Mouse (Mus musculus) spleen, adult 2 months (tissue): Measurements from ENCODE around the gene Capn15. TPM values are rescaled to one million over a fixed set of nuclear protein-coding genes. Genes with fewer than 3 reads are reported as not detected.

Source experiments
- DNase-seq, 2 experiments: peaks; one replicate each; pipeline versions ENCODE4 v3.0.0 to v3.0.0-alpha.2; 2012 to 2021; ENCODE audit warnings: low spot score in 2 of 2, low read depth in 1 of 2
- H3K27ac ChIP-seq: fragments of 200-500 bp; 2 replicates; pipeline ENCODE4 v1.5.1; 2012; ENCODE audit warnings: low read length, inconsistent platforms; ENCODE audit not compliant: insufficient read depth
- H3K27me3 ChIP-seq: fragments of 200-500 bp; 2 replicates; pipeline ENCODE4 v1.6.1; 2012; ENCODE audit warnings: mild to moderate bottlenecking, moderate library complexity, low read length, inconsistent platforms; ENCODE audit not compliant: control insufficient read depth, insufficient read depth
- H3K36me3 ChIP-seq: fragments of 200-500 bp; 2 replicates; pipeline ENCODE4 v1.6.1; 2012; ENCODE audit warnings: mild to moderate bottlenecking, low read length, inconsistent platforms; ENCODE audit not compliant: control insufficient read depth, insufficient read depth
- H3K4me1 ChIP-seq: fragments of 200-500 bp; 2 replicates; pipeline ENCODE4 v1.6.1; 2011; ENCODE audit warnings: inconsistent platforms; ENCODE audit not compliant: control insufficient read depth, insufficient read depth, insufficient read length
- H3K4me3 ChIP-seq: fragments of 200-500 bp; 2 replicates; pipeline ENCODE4 v1.5.1; 2011; ENCODE audit warnings: mild to moderate bottlenecking, inconsistent platforms; ENCODE audit not compliant: insufficient read depth, insufficient read length; ENCODE audit errors: extremely low read depth
- CTCF ChIP-seq: fragments of 200-500 bp; IDR thresholded peaks from 2 replicates; pipeline ENCODE4 v1.5.1; 2011; ENCODE audit warnings: mild to moderate bottlenecking, inconsistent platforms; ENCODE audit not compliant: insufficient read depth, insufficient read length, insufficient replicate concordance; ENCODE audit errors: extremely low read depth
- POLR2A ChIP-seq: fragments of 200-500 bp; IDR thresholded peaks from 2 replicates; pipeline ENCODE4 v1.6.1; 2011; ENCODE audit warnings: low read depth, low read length, inconsistent platforms
- WGBS: fragments of 180-500 bp; shearing (Covaris S2); methylation state at CpG from one replicate; pipeline ENCODE4 v1.1.7; 2018; 5-methylcytosine and 5-hydroxymethylcytosine counted together
- polyA plus RNA-seq: library from polyadenylated mRNA; depleted of rRNA; stranded (reverse); fragments of >200 nt; gene quantifications from 2 replicates; pipeline ENCODE4 v1.2.3, GENCODE M21; 2012

The Capn15 gene
- polyA plus RNA-seq, 1 experiment = 35.0 TPM

- no peak overlapping the region for H3K27ac ChIP-seq
- 100% methylated on average over 1 of the region's 1 CpGs for WGBS
- peaks cover 58% of the 10 kb centered on the region for H3K36me3 ChIP-seq
These were observed 51.1 kb downstream of the Capn15 start for GRCm38 (mm10) chr17:25934526-25934925.

GRCm38 (mm10) chr17:25925348-25925747 is 60.2 kb downstream of the Capn15 start:
- H3K27ac ChIP-seq = no peak overlapping the region
- peaks cover 25% of the 10 kb centered on the region for H3K36me3 ChIP-seq
- no peaks in the 10 kb centered on the region for H3K4me1 ChIP-seq
- no peak for DNase-seq
- H3K4me3 ChIP-seq = no peak overlapping the region
- no peak for TF ChIP-seq CTCF
- TF ChIP-seq POLR2A = no peak
- WGBS = 92% methylated on average over 2 of the region's 2 CpGs
- no peaks in the 10 kb centered on the region for H3K27me3 ChIP-seq

More at GRCm38 (mm10) chr17:25934526-25934925, 51.1 kb downstream of the Capn15 start:
- Histone ChIP-seq H3K4me3 (no peak overlapping the region), H3K27me3 (no peaks in the 10 kb centered on the region), H3K4me1 (no peaks in the 10 kb centered on the region)
- DNase-seq = no peak
- TF ChIP-seq POLR2A (no peak), CTCF (no peak)

GRCm38 (mm10) chr17:25922120-25922519 is 63.5 kb downstream of the Capn15 start:
- H3K4me3 ChIP-seq = no peak overlapping the region
- H3K27me3 ChIP-seq = no peaks in the 10 kb centered on the region
- 66% methylated on average over 5 of the region's 5 CpGs for WGBS
- H3K36me3 ChIP-seq = peaks cover 6% of the 10 kb centered on the region
- TF ChIP-seq CTCF (no peak), POLR2A (no peak)
- peaks cover 9% of the 10 kb centered on the region; the same call in 1 of the 2 replicates for H3K4me1 ChIP-seq
- H3K27ac ChIP-seq = no peak overlapping the region
- no peak for DNase-seq

- TF ChIP-seq POLR2A (peak; percentile 54), CTCF (no peak)
- WGBS = under 1% methylated on average over 38 of the region's 40 CpGs
- Histone ChIP-seq H3K27ac (peak overlapping the region; percentile 94), H3K27me3 (no peaks in the 10 kb centered on the region), H3K4me3 (peak overlapping the region; percentile 80), H3K36me3 (no peaks in the 10 kb centered on the region), H3K4me1 (peaks cover 9% of the 10 kb centered on the region; the same call in 1 of the 2 replicates)
- DNase-seq = peak; percentile 99 to 100
These were observed 65.6 kb downstream of the Capn15 start for GRCm38 (mm10) chr17:25919786-25920642.

GRCm38 (mm10) chr17:25919144-25919785 is 66.3 kb downstream of the Capn15 start, which contains the start of gene Rab40c:
Gene Rab40c, minus strand, starts transcription at chr17:25919727.
- Histone ChIP-seq H3K4me1 (peaks cover 13% of the 10 kb centered on the region; the same call in 1 of the 2 replicates), H3K27me3 (no peaks in the 10 kb centered on the region), H3K27ac (peak within 1 kb of the TSS; percentile 94), H3K36me3 (no peaks in the 10 kb centered on the region), H3K4me3 (peak within 1 kb of the TSS; percentile 95)
- DNase-seq = peak in 1 of 2 experiments; percentile 33
- 1% methylated on average over 72 of the region's 78 CpGs for WGBS
- TF ChIP-seq POLR2A (no peak), CTCF (no peak)

GRCm38 (mm10) chr17:25918037-25918750 is 67.4 kb downstream of the Capn15 start:
- Histone ChIP-seq H3K4me1 (peaks cover 21% of the 10 kb centered on the region; the same call in 1 of the 2 replicates), H3K27ac (no peak overlapping the region), H3K4me3 (no peak overlapping the region), H3K36me3 (no peaks in the 10 kb centered on the region), H3K27me3 (no peaks in the 10 kb centered on the region)
- DNase-seq = no peak
- no peak for TF ChIP-seq CTCF
- no peak for TF ChIP-seq POLR2A
- 86% methylated on average over 9 of the region's 9 CpGs for WGBS
